Mouse (Mus musculus) kidney, embryonic 14.5 days (tissue): ENCODE results near the gene Fbxo36. TPM values are rescaled to one million over a fixed set of nuclear protein-coding genes. Genes with fewer than 3 reads are reported as not detected.

ENCODE experiments used
- ATAC-seq: fragments of 200-750 bp; cut with Nextera tagmentation; 2 replicates; pipeline ENCODE4 v1.8.0; 2017; ENCODE audit warnings: moderate number of reproducible peaks, mild to moderate bottlenecking, moderate TSS enrichment, moderate library complexity; ENCODE audit not compliant: low FRiP score, low TSS enrichment
- H3K27ac ChIP-seq: fragments of 300-500 bp; sonication (generic); 2 replicates; pipeline ENCODE4 v1.5.1; 2014; ENCODE audit warnings: low read depth, mild to moderate bottlenecking, low read length, moderate library complexity, mixed read lengths
- H3K27me3 ChIP-seq: fragments of 300-500 bp; sonication (generic); 2 replicates; pipeline ENCODE4 v1.6.1; 2014; ENCODE audit warnings: mild to moderate bottlenecking, low read length; ENCODE audit not compliant: control insufficient read depth, insufficient read depth
- H3K36me3 ChIP-seq: fragments of 300-500 bp; sonication (generic); 2 replicates; pipeline ENCODE4 v1.6.1; 2014; ENCODE audit warnings: low read length, mixed read lengths; ENCODE audit not compliant: control insufficient read depth, insufficient read depth
- H3K4me1 ChIP-seq: fragments of 300-500 bp; sonication (generic); 2 replicates; pipeline ENCODE4 v1.6.1; 2014; ENCODE audit warnings: low read length, mixed read lengths; ENCODE audit not compliant: control insufficient read depth, insufficient read depth
- H3K4me2 ChIP-seq: fragments of 300-500 bp; sonication (generic); replicated peaks from 2 replicates; pipeline ENCODE4 v1.6.1; 2014; ENCODE audit warnings: low read depth, mild to moderate bottlenecking, low read length
- H3K4me3 ChIP-seq: fragments of 300-500 bp; sonication (generic); 2 replicates; pipeline ENCODE4 v1.5.1; 2014; ENCODE audit warnings: mild to moderate bottlenecking, low read length
- H3K9ac ChIP-seq: fragments of 300-500 bp; sonication (generic); 2 replicates; pipeline ENCODE4 v1.6.1; 2014; ENCODE audit warnings: low read depth, mild to moderate bottlenecking, low read length, moderate library complexity
- H3K9me3 ChIP-seq: fragments of 300-500 bp; sonication (generic); 2 replicates; pipeline ENCODE4 v1.6.1; 2016; ENCODE audit warnings: low read length; ENCODE audit not compliant: control insufficient read depth
- WGBS: fragments of 180-500 bp; shearing (Covaris S2); extraction: QIAGEN DNeasy Blood & Tissue Kit; methylation state at CpG from one replicate; pipeline ENCODE4 v1.1.7; 2014; 5-methylcytosine and 5-hydroxymethylcytosine counted together
- polyA plus RNA-seq: library from polyadenylated mRNA; unstranded; fragments of >200 nt; fragmentation: Nextera tagmentation; extraction: Ambion mirVana; gene quantifications from 2 replicates; pipeline ENCODE4 v1.2.1, GENCODE M21; 2014

Fbxo36 gene
- polyA plus RNA-seq, 1 experiment from 2014 or later = 10.6 TPM

DNA sequence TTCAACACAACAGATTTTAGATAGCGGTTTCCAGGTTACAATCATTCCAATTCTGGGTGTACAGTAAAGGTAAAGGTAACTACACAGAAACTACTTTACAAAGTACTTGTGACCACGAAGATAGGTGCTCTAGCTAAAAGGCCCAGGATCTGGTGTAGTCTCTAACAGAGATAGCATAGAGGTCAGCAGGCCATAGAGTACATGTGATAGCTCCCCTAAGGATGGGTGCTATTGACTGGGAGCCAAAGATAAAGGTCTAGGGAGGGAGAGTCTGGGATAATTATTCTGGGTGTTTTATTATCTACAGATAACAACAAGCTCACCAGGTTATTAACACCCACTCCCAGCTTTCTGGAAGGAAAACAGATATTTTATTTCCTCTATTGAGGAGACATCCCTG lies 83.8 kb downstream of the Fbxo36 start:
- Histone ChIP-seq H3K9ac (no peak overlapping the region), H3K27me3 (no peaks in the 10 kb centered on the region), H3K4me1 (no peaks in the 10 kb centered on the region), H3K4me2 (no peak overlapping the region), H3K9me3 (no peaks in the 10 kb centered on the region), H3K4me3 (no peak overlapping the region), H3K27ac (no peak overlapping the region), H3K36me3 (no peaks in the 10 kb centered on the region)
- no peak for ATAC-seq
- 82% methylated on average over 2 of the region's 2 CpGs for WGBS

DNA sequence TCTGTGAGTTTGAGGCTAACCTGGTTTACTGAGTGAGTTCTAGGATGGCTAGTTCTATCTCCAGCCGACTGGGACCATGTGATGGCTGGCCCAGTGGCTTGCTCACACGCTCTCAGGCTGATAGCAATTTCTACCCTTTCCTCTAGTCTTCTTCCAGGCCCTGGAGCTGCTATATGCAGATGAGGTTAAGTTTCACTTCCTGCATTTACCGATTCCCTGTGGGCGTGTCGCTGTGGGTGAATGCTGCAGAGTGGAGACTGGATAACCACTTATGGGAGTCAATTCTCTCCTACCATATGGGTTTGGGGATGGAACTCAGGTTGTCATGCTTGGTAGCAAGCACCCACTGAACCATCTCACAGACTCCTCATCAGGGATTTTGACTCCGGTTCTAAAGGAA lies 84.5 kb downstream of the Fbxo36 start:
- WGBS = 60% methylated on average over 6 of the region's 6 CpGs
- Histone ChIP-seq H3K4me2 (no peak overlapping the region), H3K36me3 (no peaks in the 10 kb centered on the region), H3K27me3 (no peaks in the 10 kb centered on the region), H3K4me3 (no peak overlapping the region), H3K9ac (no peak overlapping the region), H3K27ac (no peak overlapping the region), H3K4me1 (no peaks in the 10 kb centered on the region), H3K9me3 (no peaks in the 10 kb centered on the region)
- no peak for ATAC-seq

DNA sequence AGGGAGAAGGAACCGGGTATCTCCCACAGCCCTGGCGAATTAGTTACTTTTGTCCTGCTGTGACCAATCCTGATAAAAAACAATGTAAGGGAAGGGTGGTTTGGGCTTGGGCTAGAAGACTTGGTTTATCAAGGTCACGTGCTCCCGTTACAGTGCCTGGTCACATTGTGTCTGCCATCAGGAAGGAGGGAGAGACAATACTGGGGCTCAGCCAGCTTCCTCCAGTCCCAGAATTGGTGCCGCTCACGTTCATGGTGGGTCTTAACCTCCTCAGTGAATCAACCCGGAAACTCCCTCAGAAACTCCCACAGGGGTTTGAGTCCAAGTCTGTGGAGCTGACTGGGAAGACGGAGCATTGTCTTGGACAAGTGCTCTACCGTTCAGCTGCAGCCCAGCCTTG lies 86.0 kb downstream of the Fbxo36 start:
- Histone ChIP-seq H3K36me3 (no peaks in the 10 kb centered on the region), H3K9ac (no peak overlapping the region), H3K9me3 (no peaks in the 10 kb centered on the region), H3K4me3 (no peak overlapping the region), H3K4me1 (no peaks in the 10 kb centered on the region), H3K27me3 (no peaks in the 10 kb centered on the region), H3K4me2 (no peak overlapping the region), H3K27ac (no peak overlapping the region)
- 84% methylated on average over 9 of the region's 9 CpGs for WGBS
- no peak for ATAC-seq

DNA sequence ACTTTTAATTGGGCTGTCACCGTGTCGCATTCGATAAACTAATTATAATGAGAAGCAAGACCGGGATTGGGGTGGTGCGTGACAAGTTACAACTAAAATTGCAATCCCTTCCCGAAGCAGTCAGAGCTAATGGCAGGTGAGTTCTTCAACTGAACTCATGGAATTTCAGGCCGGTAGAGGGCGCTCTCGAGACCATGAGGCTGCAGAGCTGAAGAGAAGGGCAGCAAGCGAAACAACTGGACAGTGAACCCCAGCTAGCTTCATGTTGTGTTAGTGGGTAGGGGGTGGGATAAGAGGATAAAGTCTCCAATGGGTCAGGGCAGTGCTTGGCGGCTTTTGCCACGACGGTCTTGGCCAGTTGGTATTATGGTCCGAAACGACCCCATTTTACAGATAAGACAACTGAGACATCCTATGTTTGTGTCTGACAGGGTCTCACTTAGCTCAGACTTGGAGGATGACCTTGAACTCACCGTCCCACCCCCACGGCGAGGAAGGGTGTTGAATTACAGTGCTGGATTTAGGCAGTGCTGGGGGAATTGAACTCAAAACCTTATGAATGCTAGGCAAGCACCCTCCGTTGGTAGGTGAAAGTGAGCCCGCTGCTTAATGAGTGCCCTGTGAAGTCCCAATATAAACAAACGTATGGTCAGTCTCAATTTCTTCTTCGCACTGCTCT lies 94.0 kb downstream of the Fbxo36 start:
- Histone ChIP-seq H3K4me1 (no peaks in the 10 kb centered on the region), H3K27ac (no peak overlapping the region), H3K9me3 (no peaks in the 10 kb centered on the region), H3K9ac (no peak overlapping the region), H3K36me3 (no peaks in the 10 kb centered on the region), H3K4me2 (peak overlapping the region; percentile 88), H3K27me3 (peaks cover 10% of the 10 kb centered on the region; the same call in 1 of the 2 replicates), H3K4me3 (peak overlapping the region; percentile 55)
- ATAC-seq = peak; percentile 43; the same call in 1 of the 2 replicates
- WGBS = 12% methylated on average over 22 of the region's 22 CpGs

DNA sequence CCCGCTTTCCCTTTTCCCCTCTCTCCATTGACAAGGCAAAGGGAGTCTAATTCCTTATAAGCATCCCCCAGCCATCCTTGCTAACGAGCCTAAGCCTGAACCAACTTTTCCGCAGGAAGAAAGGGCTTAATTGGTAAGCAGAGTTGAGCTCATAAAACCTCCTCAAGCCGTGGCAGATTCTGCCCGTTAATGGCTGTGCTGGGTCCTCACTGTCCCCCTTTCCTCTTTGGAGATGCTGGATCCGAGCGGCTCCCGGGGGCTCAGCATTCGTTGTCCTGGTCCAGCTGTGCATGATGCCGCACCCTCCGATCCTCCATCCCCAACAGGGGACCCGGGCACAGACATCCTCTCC lies 94.5 kb downstream of the Fbxo36 start:
- Histone ChIP-seq H3K9ac (peak overlapping the region; percentile 49; the same call in 1 of the 2 replicates), H3K27ac (no peak overlapping the region), H3K36me3 (no peaks in the 10 kb centered on the region), H3K4me3 (peak overlapping the region; percentile 55), H3K4me2 (peak overlapping the region; percentile 88), H3K4me1 (no peaks in the 10 kb centered on the region), H3K9me3 (no peaks in the 10 kb centered on the region), H3K27me3 (peaks cover 10% of the 10 kb centered on the region; the same call in 1 of the 2 replicates)
- no peak; the same call in 1 of the 2 replicates for ATAC-seq
- WGBS = 1% methylated on average over 12 of the region's 12 CpGs

DNA sequence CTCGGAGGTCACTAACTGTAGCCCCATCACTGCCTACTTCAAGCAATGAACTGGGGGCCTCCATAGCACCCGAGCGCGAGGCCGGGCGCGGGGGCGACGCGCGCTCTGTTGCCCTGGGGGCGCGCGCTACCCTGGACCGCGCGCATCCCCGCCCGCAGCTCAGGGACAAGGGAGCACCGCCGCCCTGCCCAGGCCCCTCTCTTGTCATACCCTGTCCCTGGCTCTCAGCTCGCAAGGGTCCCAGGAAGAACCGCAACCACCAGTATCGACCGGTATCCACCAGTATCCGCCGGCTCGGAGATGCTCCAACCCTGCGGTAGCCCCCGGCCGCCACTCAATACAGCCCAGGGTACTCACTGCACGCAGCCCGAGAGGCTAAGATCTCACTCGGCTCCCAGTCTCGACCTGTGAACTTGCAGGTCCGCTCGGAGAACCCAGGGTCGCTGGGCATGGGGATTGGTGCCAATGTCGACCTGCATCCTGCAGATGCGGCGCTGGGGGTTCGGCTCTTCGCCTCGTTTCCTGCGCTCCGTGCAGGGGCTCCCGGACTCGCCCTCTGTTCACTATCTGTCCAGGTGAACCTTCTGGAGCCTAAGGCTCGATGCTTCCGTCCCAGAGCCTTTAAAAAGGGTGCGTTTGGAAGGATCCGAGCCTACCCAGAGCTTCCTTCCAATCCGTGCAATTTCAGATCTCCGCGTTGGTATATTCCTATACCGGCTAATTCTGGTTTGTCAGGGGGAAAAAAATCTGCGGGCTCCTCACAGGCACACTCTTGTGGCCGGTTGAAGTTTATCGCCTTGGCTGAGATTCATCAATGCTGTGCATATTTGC lies 95.1 kb downstream of the Fbxo36 start, which contains the start of gene Slc16a14:
Gene Slc16a14, minus strand, starts transcription at position 632 of the 831 bp plus-strand sequence.
- ATAC-seq = peak; percentile 81
- peak within 1 kb of the TSS; percentile 88 for H3K4me2 ChIP-seq
- H3K9ac ChIP-seq = peak within 1 kb of the TSS; percentile 49; the same call in 1 of the 2 replicates
- H3K27me3 ChIP-seq = peaks cover 10% of the 10 kb centered on the region; the same call in 1 of the 2 replicates
- H3K4me1 ChIP-seq = no peaks in the 10 kb centered on the region
- H3K36me3 ChIP-seq = no peaks in the 10 kb centered on the region
- under 1% methylated on average over 59 of the region's 59 CpGs for WGBS
- peak within 1 kb of the TSS; percentile 55 for H3K4me3 ChIP-seq
- H3K9me3 ChIP-seq = no peaks in the 10 kb centered on the region
- no peak within 1 kb of the TSS for H3K27ac ChIP-seq

DNA sequence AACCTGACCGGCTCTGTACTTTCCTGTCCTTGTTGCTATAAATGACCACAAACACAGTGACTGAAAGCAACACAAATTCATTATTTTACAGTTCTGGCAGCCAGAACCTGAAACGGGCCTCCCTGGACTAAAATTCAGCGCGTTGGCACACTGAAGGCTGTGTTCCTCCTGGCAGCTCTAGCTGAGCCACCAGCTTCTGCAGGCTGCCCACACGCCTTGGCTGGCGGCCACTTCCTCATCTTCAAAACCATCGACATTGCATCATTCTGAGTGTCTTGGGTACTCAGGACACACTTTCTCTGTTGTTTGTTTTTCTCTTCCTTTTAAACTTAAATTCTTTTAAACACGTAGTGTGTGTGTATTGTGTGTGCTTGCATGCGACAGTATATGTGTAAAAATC lies 96.0 kb downstream of the Fbxo36 start:
- ATAC-seq = no peak

DNA sequence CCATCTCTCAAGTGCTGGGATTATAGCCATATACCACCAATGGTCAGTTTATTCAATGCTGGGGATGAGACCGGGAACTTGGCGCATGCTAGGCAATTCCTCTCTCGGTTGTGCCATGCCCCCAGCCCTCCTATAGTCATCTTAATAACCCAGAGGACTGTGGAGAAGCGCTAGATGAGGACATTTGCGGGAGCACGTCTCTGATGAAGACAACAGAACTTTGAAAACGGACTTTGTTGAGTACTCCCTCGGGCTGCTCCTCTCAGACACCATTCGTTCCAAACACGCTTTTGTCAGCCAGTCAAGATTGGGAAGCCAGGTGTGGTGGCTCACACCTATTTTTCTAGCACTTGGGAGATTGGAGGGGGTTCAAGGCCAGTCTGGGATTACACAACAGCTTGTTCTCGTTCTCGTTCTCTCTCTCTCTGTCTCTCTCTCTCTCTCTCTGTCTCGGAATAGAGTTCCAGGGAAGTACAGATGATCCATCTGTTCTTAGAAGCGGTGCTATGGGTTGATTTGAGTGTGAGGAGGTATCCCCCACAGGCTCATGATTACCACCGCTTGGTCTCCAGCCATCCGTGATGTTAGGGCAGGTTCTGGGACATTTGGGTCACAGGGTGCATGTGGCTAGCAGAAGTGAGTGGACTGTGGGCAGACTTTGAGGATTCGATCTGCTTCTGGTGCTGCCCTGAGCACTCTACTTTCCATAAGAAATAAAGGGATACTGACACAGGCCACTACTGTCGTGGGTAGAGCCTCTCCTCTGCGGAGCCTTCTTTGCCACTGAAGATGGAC lies 97.3 kb downstream of the Fbxo36 start:
- Histone ChIP-seq H3K4me3 (no peak overlapping the region), H3K36me3 (no peaks in the 10 kb centered on the region), H3K27me3 (peaks cover 10% of the 10 kb centered on the region; the same call in 1 of the 2 replicates), H3K4me1 (no peaks in the 10 kb centered on the region), H3K9me3 (no peaks in the 10 kb centered on the region), H3K27ac (no peak overlapping the region), H3K9ac (no peak overlapping the region), H3K4me2 (no peak overlapping the region)
- WGBS = 87% methylated on average over 19 of the region's 19 CpGs
- ATAC-seq = no peak

More for the DNA sequence above, 96.0 kb downstream of the Fbxo36 start:
- Histone ChIP-seq H3K9ac (no peak overlapping the region), H3K4me2 (no peak overlapping the region), H3K4me1 (no peaks in the 10 kb centered on the region), H3K9me3 (no peaks in the 10 kb centered on the region), H3K27me3 (peaks cover 10% of the 10 kb centered on the region; the same call in 1 of the 2 replicates), H3K36me3 (no peaks in the 10 kb centered on the region), H3K4me3 (no peak overlapping the region), H3K27ac (no peak overlapping the region)
- WGBS = 73% methylated on average over 9 of the region's 9 CpGs
